8 mouse cellular contexts compared by ENCODE assay signal in genomic region chr14:101607631-101608518, GRCm38 (mm10). TPM values are rescaled to one million over a fixed set of nuclear protein-coding genes. Genes with fewer than 3 reads are reported as not detected.
DNase-seq lines count a peak whose midpoint lies in the region; ATAC-seq and TF ChIP-seq lines count a peak whose summit lies in the region.

No protein-coding gene starts in this region.

- H3K4me3 ChIP-seq in CH12.LX (replicated peaks in 1 of 3; ENCODE audit: low read depth in 2 of 3, low read length in 2 of 3, poor library complexity in 1 of 3), result peak overlapping the region; percentile 48 to 90 (median 80)
- peak overlapping the region; percentile 89 for H3K4me3 ChIP-seq in embryonic facial prominence, embryonic 13.5 days
- peak overlapping the region; percentile 82 for H3K4me3 ChIP-seq in heart, embryonic 10.5 days
- H3K4me3 ChIP-seq in kidney, embryonic 16.5 days (ENCODE audit: low read length), result peak overlapping the region; percentile 89
- H3K4me3 ChIP-seq in lung, adult 2 months (replicated peaks; ENCODE audit: extremely low read depth, low read depth, low read length), result peak overlapping the region; percentile 88

- TF ChIP-seq EP300 in CH12.LX (IDR thresholded peaks at IDR 0.05; ENCODE audit: low read length), result no peak

- no peak for TF ChIP-seq RAD21 in CH12.LX (IDR thresholded peaks at IDR 0.05; ENCODE audit: low read depth, low read length)

- no peak for TF ChIP-seq POLR2A in CH12.LX (IDR thresholded peaks at IDR 0.05; ENCODE audit: low read depth, low read length)
- no peak for TF ChIP-seq POLR2A in lung, adult 2 months (IDR thresholded peaks at IDR 0.05; ENCODE audit: borderline replicate concordance, extremely low read depth, low read depth, low read length)

- peak; percentile 29 for DNase-seq in CH12.LX (ENCODE audit: extremely low read depth)
- DNase-seq in adrenal gland, postnatal 25 days, result peak; percentile 40
- no peak for DNase-seq in heart, embryonic 10.5 days (ENCODE audit: low spot score)
- DNase-seq in lung, adult 2 months, result peak; percentile 34
- DNase-seq in thymus, postnatal 36 days, result peak; percentile 30 to 45

- in situ Hi-C loops in CH12.LX (cut with MboI; ENCODE audit: low pct_ligation_motif_present, low pct_unique_long_range_greater_than_20kb, low sequenced_read_pairs), result loop anchor here (5.0 kb wide), 1 partner anchor 96 kb away; no protein-coding TSS in a partner anchor

- no peak overlapping the region for H3K27ac ChIP-seq in CH12.LX (ENCODE audit: insufficient read depth, low read depth)
- peak overlapping the region; percentile 78 for H3K27ac ChIP-seq in embryonic facial prominence, embryonic 13.5 days
- H3K27ac ChIP-seq in heart, embryonic 10.5 days, result peak overlapping the region; percentile 89
- H3K27ac ChIP-seq in kidney, embryonic 16.5 days (ENCODE audit: low read length), result peak overlapping the region; percentile 87

- H3K9me3 ChIP-seq in CH12.LX (replicated peaks; ENCODE audit: low read length), result no peaks in the 10 kb centered on the region
- H3K9me3 ChIP-seq in embryonic facial prominence, embryonic 13.5 days, result no peaks in the 10 kb centered on the region
- H3K9me3 ChIP-seq in heart, embryonic 10.5 days, result no peaks in the 10 kb centered on the region
- H3K9me3 ChIP-seq in kidney, embryonic 16.5 days (ENCODE audit: low read length), result no peaks in the 10 kb centered on the region

- H3K79me2 ChIP-seq in CH12.LX (replicated peaks; ENCODE audit: control insufficient read depth, extremely low read depth, insufficient read depth, poor library complexity, severe bottlenecking), result no peaks in the 10 kb centered on the region

- peaks cover 0 to 31% of the 10 kb centered on the region in 2 experiments; a peak in 2 of 4 replicates for H3K4me1 ChIP-seq in CH12.LX (ENCODE audit: control insufficient read depth in 1 of 2, insufficient read depth in 2 of 2)
- no peaks in the 10 kb centered on the region; the same call in none of the 2 replicates for H3K4me1 ChIP-seq in embryonic facial prominence, embryonic 13.5 days
- H3K4me1 ChIP-seq in heart, embryonic 10.5 days, result peaks cover 10% of the 10 kb centered on the region
- H3K4me1 ChIP-seq in kidney, embryonic 16.5 days (ENCODE audit: insufficient read depth, low read length), result peaks cover 18% of the 10 kb centered on the region
- no peaks in the 10 kb centered on the region for H3K4me1 ChIP-seq in lung, adult 2 months (ENCODE audit: control insufficient read depth, insufficient read depth, low read length)

- no peak for TF ChIP-seq CTCF in CH12.LX (conservative IDR thresholded peaks at IDR 0.05 in 1 of 2, IDR thresholded peaks at IDR 0.05 in 1 of 2; ENCODE audit: low read depth in 2 of 2, low read length in 2 of 2)
- TF ChIP-seq CTCF in lung, adult 2 months (IDR thresholded peaks at IDR 0.05; ENCODE audit: insufficient read depth, low read length), result no peak

- peak overlapping the region; percentile 69 for H3K4me2 ChIP-seq in CH12.LX (ENCODE audit: insufficient read depth, low read depth, poor library complexity, severe bottlenecking)
- H3K4me2 ChIP-seq in embryonic facial prominence, embryonic 13.5 days, result peak overlapping the region; percentile 99
- peak overlapping the region; percentile 99 for H3K4me2 ChIP-seq in kidney, embryonic 16.5 days (replicated peaks; ENCODE audit: low read depth, low read length)

- dilution Hi-C loops in CH12.LX (cut with MboI; ENCODE audit: extremely low pct_ligation_motif_present, extremely low pct_unique_long_range_greater_than_20kb, low sequenced_read_pairs), result no loop called here

- H3K9ac ChIP-seq in CH12.LX (ENCODE audit: insufficient read depth, low read depth), result peak overlapping the region; percentile 38
- peak overlapping the region; percentile 82 for H3K9ac ChIP-seq in embryonic facial prominence, embryonic 13.5 days
- H3K9ac ChIP-seq in kidney, embryonic 16.5 days (replicated peaks; ENCODE audit: low read length), result peak overlapping the region; percentile 84

- peaks cover 0 to 6% of the 10 kb centered on the region in 2 experiments for H3K36me3 ChIP-seq in CH12.LX (replicated peaks in 1 of 2; ENCODE audit: control insufficient read depth in 1 of 2, insufficient read depth in 1 of 2, low read length in 1 of 2)
- no peaks in the 10 kb centered on the region for H3K36me3 ChIP-seq in embryonic facial prominence, embryonic 13.5 days
- no peaks in the 10 kb centered on the region for H3K36me3 ChIP-seq in heart, embryonic 10.5 days
- no peaks in the 10 kb centered on the region for H3K36me3 ChIP-seq in kidney, embryonic 16.5 days (ENCODE audit: insufficient read depth, low read length)

- no peaks in the 10 kb centered on the region for H3K27me3 ChIP-seq in CH12.LX (replicated peaks)
- peaks cover 9% of the 10 kb centered on the region; the same call in 1 of the 2 replicates for H3K27me3 ChIP-seq in embryonic facial prominence, embryonic 13.5 days
- H3K27me3 ChIP-seq in heart, embryonic 10.5 days (ENCODE audit: insufficient read depth, poor library complexity, severe bottlenecking), result no peaks in the 10 kb centered on the region
- H3K27me3 ChIP-seq in kidney, embryonic 16.5 days (ENCODE audit: insufficient read depth, low read length), result no peaks in the 10 kb centered on the region

- ATAC-seq in embryonic facial prominence, embryonic 13.5 days (ENCODE audit: insufficient number of reproducible peaks, insufficient read depth, low FRiP score, low TSS enrichment, low read depth), result peak; percentile 16; the same call in 1 of the 2 replicates
- ATAC-seq in kidney, embryonic 16.5 days (ENCODE audit: low FRiP score, low TSS enrichment), result peak; percentile 66
- 0 out of 2 replicates have a peak, but pooled peaks have one; percentile 9 for ATAC-seq in neutrophil, adult 5-6 weeks (ENCODE audit: extremely low read depth, insufficient number of reproducible peaks, low FRiP score, poor library complexity, severe bottlenecking)

- whole genome bisulfite sequencing in embryonic facial prominence, embryonic 13.5 days, result 0% methylated on average over 62 of the region's 62 CpGs
- WGBS in heart, embryonic 10.5 days, result under 1% methylated on average over 62 of the region's 62 CpGs
- under 1% methylated on average over 62 of the region's 62 CpGs for WGBS in kidney, embryonic 16.5 days
- under 1% methylated on average over 62 of the region's 62 CpGs for whole genome bisulfite sequencing in lung, adult 2 months

TF ChIP-seq in CH12.LX, 34 proteins besides CTCF, POLR2A, EP300 and RAD21 (continues in another document):
- TF ChIP-seq MAFK (IDR thresholded peaks at IDR 0.05; ENCODE audit: insufficient replicate concordance, low read length), result no peak
- no peak for TF ChIP-seq MAZ (IDR thresholded peaks at IDR 0.05; ENCODE audit: low read depth, low read length)
- no peak for TF ChIP-seq MEF2A (IDR thresholded peaks at IDR 0.05; ENCODE audit: borderline replicate concordance, low read depth, low read length)
- no peak for TF ChIP-seq TBP (conservative IDR thresholded peaks at IDR 0.05; ENCODE audit: low read depth, low read length)
- TF ChIP-seq IRF4 (IDR thresholded peaks at IDR 0.05; ENCODE audit: low read depth, low read length), result no peak
- TF ChIP-seq ZMIZ1 (IDR thresholded peaks at IDR 0.05; ENCODE audit: low read depth, low read length), result no peak
- no peak for TF ChIP-seq POLR2AphosphoS2 (IDR thresholded peaks at IDR 0.05; ENCODE audit: low read depth, low read length)
- TF ChIP-seq ZNF384 (IDR thresholded peaks at IDR 0.05; ENCODE audit: low read depth, low read length), result no peak
- TF ChIP-seq CHD2 (IDR thresholded peaks at IDR 0.05; ENCODE audit: low read length), result no peak
- no peak for TF ChIP-seq SMC3 (IDR thresholded peaks at IDR 0.05; ENCODE audit: low read depth, low read length)
- no peak for TF ChIP-seq ZKSCAN1 (IDR thresholded peaks at IDR 0.05; ENCODE audit: borderline replicate concordance, low read depth, low read length)
- no peak for TF ChIP-seq USF2 (conservative IDR thresholded peaks at IDR 0.05; ENCODE audit: low read depth, low read length)
- TF ChIP-seq SIN3A (IDR thresholded peaks at IDR 0.05; ENCODE audit: low read length), result no peak
- no peak for TF ChIP-seq CHD1 (IDR thresholded peaks at IDR 0.05; ENCODE audit: low read depth, low read length)
- TF ChIP-seq RCOR1 (conservative IDR thresholded peaks at IDR 0.05; ENCODE audit: low read depth, low read length), result no peak
- TF ChIP-seq PAX5 (IDR thresholded peaks at IDR 0.05; ENCODE audit: low read length), result no peak

RNA-seq across cellular contexts. Expression of gene Tbc1d4, which starts 1.1 kb away (rescaled TPM):
- total RNA-seq in CH12.LX (2012; rRNA removed) (18.5 and 20.6 TPM in 2 replicates), CH12.LX (2014; rRNA removed) (72.9 and 76.5 TPM in 2 replicates)
- polyA plus RNA-seq in CH12.LX (2012; ENCODE audit: insufficient read length, low read depth), result 64.3 and 71.0 TPM in 2 replicates
- total RNA-seq in adrenal gland, postnatal 25 days (2021), result 52.8 and 87.6 TPM in 2 replicates
- 11.1 and 12.8 TPM in 2 replicates for polyA plus RNA-seq in embryonic facial prominence, embryonic 13.5 days (2015; fragmentation: Nextera tagmentation; extraction: Ambion mirVana)
- 13.7 and 20.4 TPM in 2 replicates for polyA plus RNA-seq in heart, embryonic 10.5 days (2016; fragmentation: Nextera tagmentation; extraction: Ambion mirVana)
- polyA plus RNA-seq in kidney, embryonic 16.5 days (2015; fragmentation: Nextera tagmentation; extraction: Ambion mirVana), result 22.0 and 23.0 TPM in 2 replicates
- 10.4 and 10.6 TPM in 2 replicates for polyA plus RNA-seq in lung, adult 2 months (2012; rRNA removed)
- total RNA-seq in neutrophil, adult 5-6 weeks (2017), result 3.0 and 3.6 TPM in 2 replicates

RNA-seq across cellular contexts. Expression of gene Commd6, which starts 32.6 kb away (rescaled TPM):
- total RNA-seq in CH12.LX (2012; rRNA removed) (53.0 and 56.6 TPM in 2 replicates), CH12.LX (2014; rRNA removed) (125 and 128 TPM in 2 replicates)
- polyA plus RNA-seq in CH12.LX (2012; ENCODE audit: insufficient read length, low read depth), result 59.8 and 75.4 TPM in 2 replicates
- total RNA-seq in adrenal gland, postnatal 25 days (2021), result 101 and 111 TPM in 2 replicates
- polyA plus RNA-seq in embryonic facial prominence, embryonic 13.5 days (2015; fragmentation: Nextera tagmentation; extraction: Ambion mirVana), result 89.9 and 97.8 TPM in 2 replicates
- 83.6 and 84.6 TPM in 2 replicates for polyA plus RNA-seq in heart, embryonic 10.5 days (2016; fragmentation: Nextera tagmentation; extraction: Ambion mirVana)
- 94.7 and 97.1 TPM in 2 replicates for polyA plus RNA-seq in kidney, embryonic 16.5 days (2015; fragmentation: Nextera tagmentation; extraction: Ambion mirVana)
- polyA plus RNA-seq in lung, adult 2 months (2012; rRNA removed), result 15.2 and 18.1 TPM in 2 replicates
- 24.2 and 26.0 TPM in 2 replicates for total RNA-seq in neutrophil, adult 5-6 weeks (2017)

RNA-seq across cellular contexts. Expression of gene Uchl3, which starts 45.9 kb away (rescaled TPM):
- total RNA-seq in CH12.LX (2012; rRNA removed), result 101 and 114 TPM in 2 replicates
- 326 and 362 TPM in 2 replicates for total RNA-seq in CH12.LX (2014; rRNA removed)
- 165 and 169 TPM in 2 replicates for polyA plus RNA-seq in CH12.LX (2012; ENCODE audit: insufficient read length, low read depth)
- 38.4 and 41.3 TPM in 2 replicates for total RNA-seq in adrenal gland, postnatal 25 days (2021)
- 125 and 127 TPM in 2 replicates for polyA plus RNA-seq in embryonic facial prominence, embryonic 13.5 days (2015; fragmentation: Nextera tagmentation; extraction: Ambion mirVana)
- 128 and 157 TPM in 2 replicates for polyA plus RNA-seq in heart, embryonic 10.5 days (2016; fragmentation: Nextera tagmentation; extraction: Ambion mirVana)
- 137 and 143 TPM in 2 replicates for polyA plus RNA-seq in kidney, embryonic 16.5 days (2015; fragmentation: Nextera tagmentation; extraction: Ambion mirVana)
- polyA plus RNA-seq in lung, adult 2 months (2012; rRNA removed), result 7.5 and 9.5 TPM in 2 replicates
- 40.1 and 58.1 TPM in 2 replicates for total RNA-seq in neutrophil, adult 5-6 weeks (2017)

Comparison
In these comparisons a context has a peak if more than half of its experiments do, and no peak if none do; other contexts are left out.
1. ATAC-seq: peak in every context shown above with its lines; median percentile 66 in kidney, embryonic 16.5 days; 16 in embryonic facial prominence, embryonic 13.5 days; 9 in neutrophil, adult 5-6 weeks.
2. RNA of gene Uchl3, which starts 45.9 kb away (polyA plus RNA-seq): 165 to 169 TPM in CH12.LX, 128 to 157 TPM in heart, embryonic 10.5 days, 137 to 143 TPM in kidney, embryonic 16.5 days and 125 to 127 TPM in embryonic facial prominence, embryonic 13.5 days; 7.5 to 9.5 TPM in lung, adult 2 months; every median in the first group is over 10 times any median in the second.
3. Peak in every context shown above with its lines, with median percentiles within 50 percentile points of each other: H3K4me2 ChIP-seq, H3K4me3 ChIP-seq and H3K9ac ChIP-seq.